Mouse (Mus musculus) testis, adult 2 months (tissue): ENCODE measurements around the gene Recql. TPM values are rescaled to one million over a fixed set of nuclear protein-coding genes. Genes with fewer than 3 reads are reported as not detected.

Experiments used
- H3K27ac ChIP-seq: fragments of 200-500 bp; 2 replicates; pipeline ENCODE4 v1.5.1; 2012; ENCODE audit warnings: low read depth, low read length; ENCODE audit not compliant: control insufficient read depth, insufficient read depth
- H3K27me3 ChIP-seq: fragments of 200-500 bp; 2 replicates; pipeline ENCODE4 v1.6.1; 2012; ENCODE audit warnings: mild to moderate bottlenecking, low read length, moderate library complexity; ENCODE audit not compliant: control insufficient read depth, insufficient read depth
- H3K36me3 ChIP-seq: fragments of 200-500 bp; 2 replicates; pipeline ENCODE4 v1.6.1; 2012; ENCODE audit warnings: mild to moderate bottlenecking, low read length; ENCODE audit not compliant: control insufficient read depth, insufficient read depth
- H3K4me1 ChIP-seq: fragments of 200-500 bp; 2 replicates; pipeline ENCODE4 v1.6.1; 2012; ENCODE audit warnings: low read length; ENCODE audit not compliant: control insufficient read depth, insufficient read depth
- H3K4me3 ChIP-seq: fragments of 200-500 bp; 2 replicates; pipeline ENCODE4 v1.5.1; 2012; ENCODE audit warnings: low read depth, mild to moderate bottlenecking, low read length, moderate library complexity, mixed read lengths; ENCODE audit not compliant: control insufficient read depth
- CTCF ChIP-seq: fragments of 200-500 bp; IDR thresholded peaks from 2 replicates; pipeline ENCODE4 v1.5.1; 2012; ENCODE audit warnings: low read depth, mild to moderate bottlenecking, inconsistent platforms, low read length, moderate library complexity; ENCODE audit not compliant: control insufficient read depth, insufficient read depth, insufficient replicate concordance
- POLR2A ChIP-seq: fragments of 200-500 bp; IDR thresholded peaks from 2 replicates; pipeline ENCODE4 v1.6.1; 2012; ENCODE audit warnings: low read depth, mild to moderate bottlenecking, inconsistent platforms, low read length, moderate library complexity; ENCODE audit not compliant: control insufficient read depth
- polyA plus RNA-seq: library from polyadenylated mRNA; depleted of rRNA; stranded (reverse); fragments of >200 nt; gene quantifications from 2 replicates; pipeline ENCODE4 v1.2.3, GENCODE M21; 2012

Gene Recql
- polyA plus RNA-seq, 1 experiment: 36.9 TPM

DNA sequence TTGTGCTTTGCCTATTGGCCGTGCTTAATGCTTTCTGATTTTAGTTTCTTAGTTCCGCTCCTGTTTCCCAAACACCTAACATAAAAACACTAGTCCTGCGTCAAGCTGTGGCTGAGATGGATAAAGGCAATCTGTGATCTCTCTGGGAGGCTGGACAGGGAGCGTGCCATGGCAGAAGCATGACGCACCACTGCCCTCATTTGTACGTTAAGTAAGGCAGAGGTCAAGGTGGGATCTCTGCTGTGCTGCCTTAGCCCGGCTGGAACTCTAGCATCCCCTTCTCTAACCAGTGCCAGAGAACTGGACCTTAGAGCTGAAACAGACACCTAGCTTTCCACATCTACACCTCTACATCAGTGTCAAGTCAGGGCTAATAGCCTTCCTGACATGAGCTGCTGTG, 5.3 kb downstream of the Recql start:
- TF ChIP-seq POLR2A (no peak), CTCF (no peak)
- Histone ChIP-seq H3K27ac (no peak overlapping the region), H3K36me3 (peaks cover 1% of the 10 kb centered on the region), H3K27me3 (no peaks in the 10 kb centered on the region), H3K4me1 (no peaks in the 10 kb centered on the region), H3K4me3 (no peak overlapping the region)

DNA sequence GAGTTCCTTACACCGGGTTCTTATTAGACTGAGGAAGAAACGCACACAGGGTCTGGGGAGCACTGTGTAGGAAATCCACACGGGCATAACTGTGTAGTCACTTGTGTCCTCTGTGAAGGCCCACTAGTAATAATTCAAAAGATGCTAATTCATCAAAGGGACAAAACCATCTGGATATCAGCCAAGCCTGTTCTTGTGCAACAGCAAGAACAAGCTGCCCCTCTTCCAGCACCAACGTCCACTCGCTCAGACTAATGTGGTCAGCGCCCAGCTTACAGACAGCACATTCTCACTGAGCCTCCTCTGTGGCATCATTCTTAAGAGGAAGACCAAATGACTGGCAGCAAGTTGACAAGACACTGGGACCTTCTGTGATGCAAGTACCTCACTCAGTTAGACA, 6.9 kb downstream of the Recql start:
- no peak overlapping the region for H3K4me3 ChIP-seq
- no peak for TF ChIP-seq CTCF
- TF ChIP-seq POLR2A: no peak
- no peaks in the 10 kb centered on the region for H3K27me3 ChIP-seq
- peaks cover 3% of the 10 kb centered on the region for H3K36me3 ChIP-seq
- no peaks in the 10 kb centered on the region for H3K4me1 ChIP-seq
- H3K27ac ChIP-seq: no peak overlapping the region

GRCm38 (mm10) chr6:142378576-142379330, 8.1 kb downstream of the Recql start:
- no peak overlapping the region for H3K4me3 ChIP-seq
- H3K27me3 ChIP-seq: no peaks in the 10 kb centered on the region
- peaks cover 3% of the 10 kb centered on the region for H3K36me3 ChIP-seq
- H3K27ac ChIP-seq: no peak overlapping the region
- TF ChIP-seq POLR2A (no peak), CTCF (no peak)
- H3K4me1 ChIP-seq: no peaks in the 10 kb centered on the region

DNA sequence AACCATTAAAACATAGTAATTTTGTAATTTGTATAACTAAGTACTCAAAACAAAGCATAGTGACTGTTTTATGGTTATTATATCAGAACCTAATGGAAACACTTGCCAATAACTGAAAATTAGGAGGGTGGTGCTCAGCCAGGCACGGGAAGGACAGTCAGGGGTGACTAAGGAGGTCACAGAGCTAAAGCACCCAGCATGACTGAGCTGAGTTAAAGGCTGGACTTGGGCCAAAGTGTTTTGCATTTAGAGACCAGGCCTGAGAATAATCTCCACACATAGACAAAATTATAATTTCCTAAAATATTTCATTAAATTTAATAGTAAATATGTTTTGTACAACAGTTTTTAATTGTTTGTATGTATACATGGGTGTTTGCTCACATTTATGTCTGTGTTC, 9.8 kb downstream of the Recql start:
- H3K27me3 ChIP-seq: no peaks in the 10 kb centered on the region
- no peak for TF ChIP-seq POLR2A
- TF ChIP-seq CTCF: no peak
- no peaks in the 10 kb centered on the region for H3K4me1 ChIP-seq
- H3K4me3 ChIP-seq: no peak overlapping the region
- H3K36me3 ChIP-seq: peaks cover 3% of the 10 kb centered on the region
- H3K27ac ChIP-seq: no peak overlapping the region

DNA sequence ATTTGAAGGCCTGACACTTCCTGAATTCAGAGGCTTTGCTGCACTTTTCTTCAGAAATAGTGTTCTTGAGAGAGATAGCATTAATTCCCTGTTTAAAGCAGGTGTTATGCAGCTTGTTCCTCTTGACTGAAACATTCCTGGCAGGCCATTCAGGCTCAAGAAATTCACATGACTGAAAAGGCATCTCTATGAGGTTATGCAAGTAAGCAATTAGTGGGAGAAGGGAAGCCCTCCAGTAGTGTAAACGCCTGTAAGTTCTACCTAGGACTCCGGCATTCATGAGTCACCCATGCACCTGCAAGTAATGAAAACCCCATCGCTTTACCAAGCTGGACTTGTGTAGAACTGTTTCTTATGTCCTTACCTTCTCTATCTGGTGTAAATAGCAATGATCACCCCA, 17.3 kb downstream of the Recql start:
- Histone ChIP-seq H3K4me1 (no peaks in the 10 kb centered on the region; the same call in 1 of the 2 replicates), H3K4me3 (no peak overlapping the region), H3K36me3 (peaks cover 4% of the 10 kb centered on the region), H3K27me3 (no peaks in the 10 kb centered on the region), H3K27ac (no peak overlapping the region)
- TF ChIP-seq POLR2A (no peak), CTCF (no peak)

DNA sequence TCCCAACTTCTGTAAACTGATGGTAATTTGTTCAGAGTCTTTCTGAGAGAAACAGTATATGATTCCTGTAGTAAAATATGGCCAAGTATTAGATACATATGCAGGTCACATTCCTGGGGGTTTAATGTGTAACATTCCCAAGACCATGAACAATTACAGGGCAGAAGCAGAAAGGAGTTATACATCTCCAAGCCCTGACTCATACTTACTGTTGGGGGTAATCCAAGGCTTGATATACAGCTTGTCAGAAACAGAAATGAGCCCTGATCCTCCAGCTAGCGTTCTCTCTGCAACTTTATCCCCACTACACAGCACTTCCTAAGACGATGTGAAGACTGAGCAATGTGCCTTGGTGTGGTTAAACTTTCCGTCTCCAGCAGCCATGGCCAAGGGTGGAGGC, 19.3 kb downstream of the Recql start:
- no peak overlapping the region for H3K27ac ChIP-seq
- TF ChIP-seq POLR2A: no peak
- no peak for TF ChIP-seq CTCF
- H3K36me3 ChIP-seq: peaks cover 6% of the 10 kb centered on the region
- no peaks in the 10 kb centered on the region for H3K27me3 ChIP-seq
- H3K4me1 ChIP-seq: no peaks in the 10 kb centered on the region; the same call in 1 of the 2 replicates
- no peak overlapping the region for H3K4me3 ChIP-seq

GRCm38 (mm10) chr6:142366473-142367018, 20.3 kb downstream of the Recql start:
- peaks cover 6% of the 10 kb centered on the region for H3K36me3 ChIP-seq

More at GRCm38 (mm10) chr6:142366473-142367018, 20.3 kb downstream of the Recql start:
- TF ChIP-seq POLR2A (no peak), CTCF (no peak)
- H3K4me3 ChIP-seq: no peak overlapping the region
- no peak overlapping the region for H3K27ac ChIP-seq
- H3K4me1 ChIP-seq: no peaks in the 10 kb centered on the region; the same call in 1 of the 2 replicates
- H3K27me3 ChIP-seq: no peaks in the 10 kb centered on the region
